Mouse (Mus musculus) embryonic facial prominence, embryonic 13.5 days (tissue): ENCODE results near the gene Lrfn1. TPM values are rescaled to one million over a fixed set of nuclear protein-coding genes. Genes with fewer than 3 reads are reported as not detected.

ENCODE experiments used
- ATAC-seq: fragments of 200-750 bp; cut with Nextera tagmentation; 2 replicates; pipeline ENCODE4 v1.8.0; 2017; ENCODE audit warnings: low read depth; ENCODE audit not compliant: insufficient number of reproducible peaks, insufficient read depth, low FRiP score, low TSS enrichment
- H3K27ac ChIP-seq: fragments of 300-500 bp; sonication (generic); 2 replicates; pipeline ENCODE4 v1.5.1; 2015; ENCODE audit warnings: moderate library complexity, mild to moderate bottlenecking, inconsistent platforms
- H3K27me3 ChIP-seq: fragments of 300-500 bp; sonication (generic); 2 replicates; pipeline ENCODE4 v1.6.1; 2015; ENCODE audit warnings: mild to moderate bottlenecking, inconsistent platforms
- H3K36me3 ChIP-seq: fragments of 300-500 bp; sonication (generic); 2 replicates; pipeline ENCODE4 v1.6.1; 2015; ENCODE audit warnings: mild to moderate bottlenecking, inconsistent platforms
- H3K4me1 ChIP-seq: fragments of 300-500 bp; sonication (generic); 2 replicates; pipeline ENCODE4 v1.6.1; 2015; ENCODE audit warnings: inconsistent platforms
- H3K4me2 ChIP-seq: fragments of 300-500 bp; sonication (generic); 2 replicates; pipeline ENCODE4 v1.6.1; 2015; ENCODE audit warnings: moderate library complexity, mild to moderate bottlenecking, inconsistent platforms
- H3K4me3 ChIP-seq: fragments of 300-500 bp; sonication (generic); 2 replicates; pipeline ENCODE4 v1.5.1; 2015; ENCODE audit warnings: mild to moderate bottlenecking, inconsistent platforms
- H3K9ac ChIP-seq: fragments of 300-500 bp; sonication (generic); 2 replicates; pipeline ENCODE4 v1.6.1; 2015; ENCODE audit warnings: mild to moderate bottlenecking, inconsistent platforms
- H3K9me3 ChIP-seq: fragments of 300-500 bp; sonication (generic); 2 replicates; pipeline ENCODE4 v1.6.1; 2016; ENCODE audit warnings: inconsistent platforms
- WGBS: fragments of 180-500 bp; shearing (Covaris S2); methylation state at CpG from one replicate; pipeline ENCODE4 v1.1.7; 2015; ENCODE audit warnings: mixed read lengths; 5-methylcytosine and 5-hydroxymethylcytosine counted together
- polyA plus RNA-seq: library from polyadenylated mRNA; unstranded; fragments of >200 nt; fragmentation: Nextera tagmentation; extraction: Ambion mirVana; gene quantifications from 2 replicates; pipeline ENCODE4 v1.2.1, GENCODE M21; 2015

Lrfn1 gene
- polyA plus RNA-seq, 1 experiment from 2014 or later, result 7.6 TPM

DNA sequence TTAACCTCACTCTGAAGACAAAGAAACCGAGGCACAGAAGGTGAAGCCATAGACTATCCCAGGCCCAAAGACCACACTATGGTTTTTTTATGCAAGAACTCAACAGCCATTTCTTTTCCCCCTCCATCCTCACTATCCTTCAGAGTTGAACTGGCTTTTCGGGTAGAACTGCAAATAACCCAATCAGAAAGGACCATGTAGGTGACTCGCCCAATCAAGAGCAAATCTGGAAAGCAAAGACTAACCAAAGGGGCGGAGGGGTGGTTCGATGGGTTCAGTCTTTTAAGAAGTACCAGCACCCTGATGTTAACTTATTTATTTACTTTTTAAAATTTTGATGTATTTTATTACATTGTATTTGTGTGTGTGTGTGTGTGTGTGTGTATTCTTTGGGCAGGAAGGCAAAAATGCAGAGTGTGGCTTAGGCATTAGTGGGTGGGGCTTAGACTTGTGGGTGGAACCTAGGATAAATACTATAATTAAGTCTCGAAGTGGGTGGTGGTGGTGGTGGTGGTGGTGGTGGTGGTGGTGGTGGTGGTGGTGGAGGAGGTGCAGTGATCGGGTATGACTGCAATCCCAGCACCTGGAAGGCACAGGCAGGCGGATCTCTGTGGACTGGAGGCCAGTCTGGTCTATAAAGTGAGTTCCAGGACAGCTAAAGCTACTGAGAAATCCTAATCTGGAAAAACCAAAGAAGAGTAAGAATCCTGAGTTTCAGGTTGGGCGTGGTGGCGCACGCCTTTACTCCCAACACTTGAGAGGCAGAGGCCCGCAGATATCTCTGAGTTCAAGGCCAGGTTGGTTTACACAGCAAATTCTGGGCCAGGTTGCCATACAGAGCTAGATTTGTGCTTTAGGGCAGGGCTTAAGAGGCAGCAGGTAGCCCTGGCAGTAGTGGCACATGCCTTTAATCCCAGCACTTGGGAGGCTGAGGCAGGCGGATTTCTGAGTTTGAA, 3.6 kb upstream of the Lrfn1 start:
- H3K4me1 ChIP-seq, result peaks cover 6% of the 10 kb centered on the region
- H3K27me3 ChIP-seq, result peaks cover 9% of the 10 kb centered on the region
- no peak for ATAC-seq
- H3K9me3 ChIP-seq, result no peaks in the 10 kb centered on the region
- H3K4me2 ChIP-seq, result no peak overlapping the region
- 63% methylated on average over 13 of the region's 13 CpGs for WGBS
- H3K27ac ChIP-seq, result no peak overlapping the region
- H3K36me3 ChIP-seq, result no peaks in the 10 kb centered on the region
- H3K9ac ChIP-seq, result no peak overlapping the region
- no peak overlapping the region for H3K4me3 ChIP-seq

DNA sequence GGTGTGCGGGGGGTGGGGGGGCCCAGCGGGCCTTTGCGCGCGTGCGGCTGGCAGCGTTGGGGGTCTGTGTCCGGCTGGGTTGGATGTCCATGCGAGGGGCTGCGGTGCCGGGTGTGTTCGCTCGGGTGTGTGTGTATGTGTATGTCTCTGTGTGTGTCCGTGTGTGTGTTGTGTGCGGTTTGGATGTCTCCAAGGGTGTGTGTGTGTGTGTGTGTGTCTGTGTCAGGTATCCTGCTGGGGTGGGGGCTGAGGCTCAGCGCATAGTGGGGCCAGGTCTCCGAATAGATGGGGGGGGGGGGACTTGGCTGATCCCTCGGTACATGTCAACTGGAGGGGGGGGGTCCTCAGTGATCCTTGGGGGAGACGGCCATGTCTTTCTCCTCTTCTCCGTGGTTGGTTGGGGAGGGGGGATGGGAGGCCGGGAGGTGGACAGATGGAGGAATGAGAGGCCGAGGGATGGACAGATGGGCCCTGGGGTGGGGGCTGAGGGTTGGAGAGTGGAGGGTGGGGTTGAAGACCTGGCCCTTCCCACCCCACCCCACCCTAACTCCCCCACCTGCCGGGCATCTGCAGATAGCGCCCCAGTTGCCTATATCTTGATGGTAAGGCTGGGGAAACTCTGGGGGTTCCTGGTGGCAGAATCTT, 703 bp downstream of the Lrfn1 start:
- peak overlapping the region; percentile 92 for H3K4me2 ChIP-seq
- H3K9ac ChIP-seq, result peak overlapping the region; percentile 91
- no peaks in the 10 kb centered on the region for H3K27me3 ChIP-seq
- no peak for ATAC-seq
- peak overlapping the region; percentile 85 for H3K4me3 ChIP-seq
- H3K9me3 ChIP-seq, result no peaks in the 10 kb centered on the region
- H3K27ac ChIP-seq, result no peak overlapping the region
- H3K4me1 ChIP-seq, result peaks cover 8% of the 10 kb centered on the region
- 3% methylated on average over 22 of the region's 24 CpGs for WGBS
- H3K36me3 ChIP-seq, result peaks cover 29% of the 10 kb centered on the region

DNA sequence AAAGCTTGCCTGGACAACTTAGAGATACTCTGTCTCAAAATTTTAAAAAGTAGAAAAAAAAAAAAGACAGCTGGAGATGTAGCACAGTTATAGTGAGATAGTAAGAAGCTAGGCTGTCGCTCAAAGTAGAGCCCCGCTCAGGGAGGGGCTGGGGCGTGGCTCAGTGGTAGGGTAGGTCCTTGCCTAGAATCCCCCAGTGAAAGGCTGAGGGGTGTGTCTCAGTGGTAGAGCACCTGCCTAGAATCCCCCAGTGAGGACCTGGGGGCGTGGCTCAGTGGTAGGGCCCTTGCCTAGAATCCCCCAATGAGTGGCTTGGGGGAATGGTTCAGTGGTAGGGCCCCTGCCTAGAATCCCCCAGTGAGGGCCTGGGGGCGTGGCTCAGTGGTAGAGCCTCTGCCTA, 8.6 kb downstream of the Lrfn1 start:
- Histone ChIP-seq H3K9ac (no peak overlapping the region), H3K27me3 (no peaks in the 10 kb centered on the region), H3K27ac (no peak overlapping the region), H3K36me3 (peaks cover 83% of the 10 kb centered on the region), H3K4me1 (peaks cover 9% of the 10 kb centered on the region), H3K4me2 (no peak overlapping the region), H3K9me3 (no peaks in the 10 kb centered on the region; the same call in 1 of the 2 replicates), H3K4me3 (no peak overlapping the region)
- 95% methylated on average over 5 of the region's 5 CpGs for WGBS
- ATAC-seq, result no peak

DNA sequence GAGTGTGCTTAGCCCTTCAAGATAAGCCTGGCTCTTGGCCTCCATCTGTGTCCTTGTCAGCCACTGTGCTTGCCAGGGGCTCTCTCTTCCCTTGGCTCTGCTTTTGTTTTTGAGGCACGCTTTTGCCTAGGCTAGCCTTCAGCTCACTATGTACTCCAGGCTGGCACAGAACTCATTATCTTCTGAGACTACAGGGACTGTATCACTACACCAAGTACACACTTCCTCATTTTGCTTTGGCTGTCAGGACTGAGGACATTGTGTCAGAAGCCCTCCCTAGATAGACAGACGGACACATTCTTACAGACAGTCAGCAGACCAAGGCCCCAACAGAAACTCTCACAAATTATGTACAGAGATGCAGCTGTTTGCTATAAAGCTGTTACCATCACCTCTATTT, 11.0 kb downstream of the Lrfn1 start:
- 97% methylated on average over 2 of the region's 2 CpGs for WGBS
- H3K4me3 ChIP-seq, result no peak overlapping the region
- H3K9ac ChIP-seq, result no peak overlapping the region
- no peaks in the 10 kb centered on the region; the same call in 1 of the 2 replicates for H3K9me3 ChIP-seq
- H3K27ac ChIP-seq, result no peak overlapping the region
- H3K36me3 ChIP-seq, result peaks cover 63% of the 10 kb centered on the region
- ATAC-seq, result no peak
- no peak overlapping the region for H3K4me2 ChIP-seq
- peaks cover 20% of the 10 kb centered on the region for H3K27me3 ChIP-seq
- H3K4me1 ChIP-seq, result peaks cover 22% of the 10 kb centered on the region

DNA sequence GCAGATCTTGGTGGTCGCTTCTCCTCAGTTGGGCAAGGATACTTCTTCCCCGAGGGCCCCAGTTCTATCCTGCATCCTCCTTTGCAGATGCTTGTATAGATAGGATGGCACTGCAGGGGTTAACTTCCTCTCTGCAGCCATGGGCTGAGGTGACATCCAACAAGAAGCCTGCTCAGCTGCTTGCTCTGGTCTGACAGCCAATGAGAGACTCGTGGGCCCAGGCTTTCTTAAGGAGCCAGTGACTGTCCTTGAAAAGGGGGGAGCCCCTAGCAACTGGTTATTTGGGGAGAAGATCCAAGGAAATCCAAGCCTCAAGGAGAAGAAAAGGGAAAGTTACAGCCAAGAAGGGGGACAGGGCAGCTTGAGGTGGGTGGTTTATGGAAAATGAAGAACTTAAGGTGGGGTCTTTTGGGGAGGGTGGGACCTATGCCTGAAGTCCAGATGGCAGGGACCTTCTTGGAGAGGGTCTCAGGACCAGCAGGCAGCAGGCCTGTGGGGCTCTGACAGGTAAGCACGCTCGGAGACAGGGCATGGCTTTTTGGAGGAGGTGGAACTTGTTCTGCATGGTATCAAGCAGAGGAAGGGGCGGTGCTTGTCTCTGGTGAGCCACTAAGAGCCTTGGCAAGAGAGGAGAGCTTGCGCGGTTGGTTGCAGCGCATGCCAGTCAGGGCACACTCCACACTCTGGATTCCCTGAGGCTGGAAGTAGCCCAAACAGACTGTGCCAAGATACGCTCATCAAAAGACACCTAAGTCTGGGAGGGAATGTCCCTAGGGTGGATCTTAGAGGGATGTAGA, 12.8 kb downstream of the Lrfn1 start:
- peak; percentile 68 for ATAC-seq

DNA sequence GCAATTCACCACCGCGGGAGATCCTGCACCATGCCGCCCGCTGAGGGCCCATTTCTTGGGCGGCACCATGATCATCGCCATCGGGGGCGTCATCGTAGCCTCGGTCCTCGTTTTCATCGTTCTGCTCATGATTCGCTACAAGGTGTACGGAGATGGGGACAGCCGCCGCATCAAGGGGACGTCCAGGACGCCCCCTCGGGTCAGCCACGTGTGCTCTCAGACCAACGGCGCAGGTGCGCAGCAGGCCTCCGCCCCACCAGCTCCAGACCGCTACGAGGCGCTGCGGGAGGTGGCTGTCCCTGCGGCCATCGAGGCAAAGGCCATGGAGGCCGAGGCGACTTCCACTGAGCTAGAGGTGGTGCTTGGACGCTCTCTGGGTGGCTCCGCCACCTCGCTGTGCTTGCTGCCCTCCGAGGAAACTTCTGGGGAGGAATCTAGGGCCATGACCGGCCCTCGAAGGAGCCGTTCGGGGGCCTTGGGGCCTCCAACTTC, 15.0 kb downstream of the Lrfn1 start:
- no peaks in the 10 kb centered on the region for H3K9me3 ChIP-seq
- peaks cover 27% of the 10 kb centered on the region for H3K27me3 ChIP-seq
- peak overlapping the region; percentile 73 for H3K9ac ChIP-seq
- 21% methylated on average over 40 of the region's 40 CpGs for WGBS
- H3K27ac ChIP-seq, result no peak overlapping the region
- no peak for ATAC-seq
- peak overlapping the region; percentile 50 for H3K4me3 ChIP-seq
- peak overlapping the region; percentile 84 for H3K4me2 ChIP-seq
- peaks cover 24% of the 10 kb centered on the region for H3K36me3 ChIP-seq
- H3K4me1 ChIP-seq, result peaks cover 22% of the 10 kb centered on the region

More for the DNA sequence above, 12.8 kb downstream of the Lrfn1 start:
- 53% methylated on average over 10 of the region's 10 CpGs for WGBS
- peak overlapping the region; percentile 26; the same call in 1 of the 2 replicates for H3K4me2 ChIP-seq
- no peak overlapping the region for H3K4me3 ChIP-seq
- H3K27me3 ChIP-seq, result peaks cover 27% of the 10 kb centered on the region
- H3K4me1 ChIP-seq, result peaks cover 22% of the 10 kb centered on the region
- H3K27ac ChIP-seq, result no peak overlapping the region
- no peak overlapping the region for H3K9ac ChIP-seq
- H3K36me3 ChIP-seq, result peaks cover 45% of the 10 kb centered on the region
- no peaks in the 10 kb centered on the region for H3K9me3 ChIP-seq

DNA sequence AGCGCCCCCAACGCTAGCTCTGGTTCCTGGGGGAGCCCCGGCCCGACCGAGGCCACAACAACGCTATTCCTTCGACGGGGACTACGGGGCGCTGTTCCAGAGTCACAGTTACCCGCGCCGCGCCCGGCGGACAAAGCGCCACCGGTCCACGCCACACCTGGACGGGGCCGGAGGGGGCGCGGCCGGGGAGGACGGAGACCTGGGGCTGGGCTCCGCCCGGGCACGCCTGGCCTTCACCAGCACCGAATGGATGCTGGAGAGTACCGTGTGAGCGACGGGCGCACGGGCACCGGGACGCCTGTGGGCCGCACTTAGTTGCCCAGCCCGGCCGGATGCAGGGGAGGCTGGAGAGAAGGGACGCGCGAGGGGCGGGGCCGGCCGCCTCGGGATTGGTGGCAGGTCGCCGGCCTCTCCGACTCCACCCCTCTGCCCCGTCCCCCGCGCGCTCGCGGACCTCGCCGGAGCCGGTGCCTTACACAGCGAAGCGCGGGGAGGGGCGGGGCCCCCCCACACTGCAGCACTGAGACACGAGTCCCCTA, 15.5 kb downstream of the Lrfn1 start:
- 2% methylated on average over 61 of the region's 63 CpGs for WGBS
- ATAC-seq, result peak; percentile 66; the same call in 1 of the 2 replicates
- peak overlapping the region; percentile 73 for H3K9ac ChIP-seq
- H3K27ac ChIP-seq, result no peak overlapping the region
- H3K27me3 ChIP-seq, result peaks cover 27% of the 10 kb centered on the region
- H3K4me2 ChIP-seq, result peak overlapping the region; percentile 84
- peak overlapping the region; percentile 50 for H3K4me3 ChIP-seq
- no peaks in the 10 kb centered on the region for H3K9me3 ChIP-seq
- peaks cover 19% of the 10 kb centered on the region for H3K36me3 ChIP-seq
- H3K4me1 ChIP-seq, result peaks cover 22% of the 10 kb centered on the region

DNA sequence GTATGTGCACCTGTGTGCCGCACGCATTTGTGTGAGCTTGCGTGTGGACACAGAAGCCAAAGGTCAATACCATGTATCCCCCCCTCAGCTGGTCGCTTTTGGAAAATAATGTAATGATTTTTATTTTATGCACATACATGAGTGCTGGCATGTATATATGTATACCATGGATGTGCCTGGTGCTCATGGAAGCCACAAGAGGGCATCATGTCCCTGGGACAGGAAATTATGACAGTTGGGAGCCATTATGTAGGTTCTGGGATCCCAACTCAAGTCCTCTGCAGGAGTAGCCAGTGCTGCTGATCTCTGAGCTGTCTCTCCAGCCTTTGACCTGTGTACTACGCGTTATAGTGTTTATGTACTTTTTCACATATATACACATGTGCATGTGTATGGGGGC, 24.4 kb downstream of the Lrfn1 start:
- ATAC-seq, result no peak

DNA sequence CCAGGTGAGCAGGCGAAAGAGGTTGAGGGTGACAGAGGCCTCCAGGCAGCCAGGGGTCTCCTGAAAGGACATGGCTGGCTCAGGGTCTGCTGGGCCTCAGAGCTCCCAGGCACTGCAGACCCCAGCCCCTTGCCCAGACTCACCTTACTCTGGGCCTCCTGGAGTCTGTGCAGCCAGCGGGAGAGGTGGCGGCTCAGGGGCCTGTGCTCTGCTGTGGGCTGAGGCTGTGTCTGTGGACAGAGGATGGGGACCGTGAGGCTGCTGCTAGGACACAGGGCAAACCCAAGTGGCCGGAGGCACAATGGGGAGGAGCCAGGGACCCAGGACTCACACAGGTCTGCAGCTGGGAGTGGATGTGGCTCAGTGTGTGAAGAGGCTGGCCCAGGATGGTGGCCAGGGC, 25.6 kb downstream of the Lrfn1 start:
- no peaks in the 10 kb centered on the region for H3K27me3 ChIP-seq
- no peak overlapping the region for H3K4me3 ChIP-seq
- no peak overlapping the region for H3K4me2 ChIP-seq
- H3K9ac ChIP-seq, result no peak overlapping the region
- no peak for ATAC-seq
- H3K9me3 ChIP-seq, result no peaks in the 10 kb centered on the region
- H3K36me3 ChIP-seq, result no peaks in the 10 kb centered on the region
- WGBS, result 78% methylated on average over 5 of the region's 5 CpGs
- H3K4me1 ChIP-seq, result no peaks in the 10 kb centered on the region
- no peak overlapping the region for H3K27ac ChIP-seq

More for the DNA sequence above, 24.4 kb downstream of the Lrfn1 start:
- no peak overlapping the region for H3K4me3 ChIP-seq
- no peaks in the 10 kb centered on the region for H3K9me3 ChIP-seq
- H3K4me1 ChIP-seq, result no peaks in the 10 kb centered on the region
- H3K9ac ChIP-seq, result no peak overlapping the region
- 84% methylated on average over 6 of the region's 6 CpGs for WGBS
- H3K4me2 ChIP-seq, result no peak overlapping the region
- no peaks in the 10 kb centered on the region for H3K27me3 ChIP-seq
- no peaks in the 10 kb centered on the region for H3K36me3 ChIP-seq
- H3K27ac ChIP-seq, result no peak overlapping the region

DNA sequence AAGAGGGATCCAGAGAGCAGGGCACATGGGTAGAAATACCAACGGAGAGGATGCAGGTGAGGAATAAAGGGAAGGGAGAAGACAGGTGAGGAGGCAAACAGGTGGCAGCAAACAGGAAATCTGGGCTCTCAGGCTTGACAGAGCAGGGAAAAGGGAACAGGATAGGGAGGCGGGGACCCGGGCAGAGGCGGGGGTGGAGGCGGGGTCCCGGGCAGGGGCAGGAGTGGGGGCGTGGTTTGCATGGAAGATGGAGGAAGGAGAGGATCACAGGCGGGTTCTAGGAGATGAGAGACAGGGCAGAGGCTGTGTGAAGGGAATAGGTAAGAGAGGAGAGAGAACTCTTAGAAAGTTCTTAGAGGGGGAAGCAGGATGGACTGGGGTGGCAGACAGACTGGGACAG, 27.1 kb downstream of the Lrfn1 start:
- no peak for ATAC-seq
- no peak overlapping the region for H3K4me2 ChIP-seq
- no peak overlapping the region for H3K27ac ChIP-seq
- WGBS, result 6% methylated on average over 8 of the region's 8 CpGs
- no peak overlapping the region for H3K9ac ChIP-seq
- no peaks in the 10 kb centered on the region for H3K36me3 ChIP-seq
- no peak overlapping the region for H3K4me3 ChIP-seq
- H3K9me3 ChIP-seq, result no peaks in the 10 kb centered on the region
- H3K27me3 ChIP-seq, result no peaks in the 10 kb centered on the region
- H3K4me1 ChIP-seq, result no peaks in the 10 kb centered on the region

DNA sequence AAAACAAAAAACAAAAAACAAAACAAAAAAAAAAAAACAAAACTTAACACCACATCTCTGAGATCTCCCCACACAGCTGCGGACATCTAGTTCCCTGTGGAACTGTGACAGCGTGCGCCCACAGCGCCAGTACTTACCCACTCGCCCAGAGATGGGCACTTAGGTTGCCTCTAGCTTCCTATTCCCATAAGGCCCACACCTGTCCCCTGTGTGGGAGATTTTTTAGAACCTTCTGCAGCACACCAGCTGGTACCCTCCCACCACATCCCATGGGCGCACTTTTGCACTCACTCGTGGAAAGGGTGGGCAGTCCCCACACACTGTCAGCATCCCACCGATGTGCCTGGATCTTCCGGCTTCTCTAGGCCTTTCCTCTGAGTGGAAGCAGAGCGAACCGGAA, 31.1 kb downstream of the Lrfn1 start:
- Histone ChIP-seq H3K9me3 (no peaks in the 10 kb centered on the region), H3K27ac (no peak overlapping the region), H3K27me3 (peaks cover 9% of the 10 kb centered on the region), H3K4me1 (peaks cover 1% of the 10 kb centered on the region; the same call in 1 of the 2 replicates), H3K4me2 (no peak overlapping the region), H3K4me3 (no peak overlapping the region), H3K36me3 (no peaks in the 10 kb centered on the region), H3K9ac (no peak overlapping the region)
- WGBS, result 81% methylated on average over 11 of the region's 11 CpGs
- no peak for ATAC-seq
